Mouse (Mus musculus) macrophage (primary cell): ENCODE measurements around the gene Adcy5. TPM values are rescaled to one million over a fixed set of nuclear protein-coding genes. Genes with fewer than 3 reads are reported as not detected.

Experiments used
- H3K27ac ChIP-seq: fragments of 350-480 bp; formaldehyde crosslinking; 2 replicates; pipeline ENCODE4 v1.9.0; 2021
- H3K36me3 ChIP-seq: fragments of 350-480 bp; formaldehyde crosslinking; 2 replicates; pipeline ENCODE4 v1.9.0; 2021; ENCODE audit errors: inconsistent target
- H3K4me3 ChIP-seq: fragments of 350-480 bp; formaldehyde crosslinking; 2 replicates; pipeline ENCODE4 v1.9.0; 2021; ENCODE audit errors: inconsistent target
- H3K79me2 ChIP-seq: fragments of 350-480 bp; formaldehyde crosslinking; 2 replicates; pipeline ENCODE4 v1.9.0; 2021; ENCODE audit errors: inconsistent target
- WGBS: methylation state at CpG from one replicate; pipeline ENCODE4 v1.1.7; 2026; ENCODE audit warnings: inconsistent platforms; ENCODE audit not compliant: missing documents; 5-methylcytosine and 5-hydroxymethylcytosine counted together
- polyA plus RNA-seq: library from polyadenylated mRNA; stranded (reverse); fragments of 250-400 nt; gene quantifications from 3 replicates; pipeline ENCODE4 v1.2.4, GENCODE M21; 2018; ENCODE audit warnings: inconsistent platforms

Gene Adcy5
- polyA plus RNA-seq, 1 experiment from 2014 or later: 0.03 TPM

GRCm38 (mm10) chr16:35316856-35317264 lies 162.2 kb downstream of the Adcy5 start:
- Histone ChIP-seq H3K27ac (no peak overlapping the region), H3K79me2 (no peaks in the 10 kb centered on the region), H3K4me3 (no peak overlapping the region), H3K36me3 (no peaks in the 10 kb centered on the region)

GRCm38 (mm10) chr16:35317460-35317859 lies 162.8 kb downstream of the Adcy5 start:
- 79% methylated on average over 5 of the region's 5 CpGs for WGBS
- H3K4me3 ChIP-seq: no peak overlapping the region
- no peaks in the 10 kb centered on the region for H3K79me2 ChIP-seq

DNA sequence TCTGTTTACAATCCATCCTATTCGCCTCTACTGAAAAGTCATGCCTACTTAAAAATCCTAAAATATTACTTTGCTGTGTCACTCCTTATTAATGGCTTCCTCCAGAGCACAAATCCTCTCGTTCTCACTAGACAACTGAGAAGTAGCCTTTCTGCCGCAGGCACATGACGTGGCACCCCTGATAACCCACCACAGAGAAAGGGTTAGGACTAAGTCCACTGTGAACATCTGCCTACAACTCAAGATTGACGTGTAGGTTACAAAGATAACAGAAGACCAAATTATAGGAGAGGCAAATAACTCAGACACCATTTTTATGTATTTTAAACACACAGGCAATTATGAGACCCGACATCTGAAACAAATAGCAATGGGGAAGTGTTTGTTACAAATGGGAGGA lies 163.7 kb downstream of the Adcy5 start:
- WGBS: 87% methylated on average over 6 of the region's 6 CpGs
- no peaks in the 10 kb centered on the region for H3K36me3 ChIP-seq
- H3K4me3 ChIP-seq: no peak overlapping the region
- no peaks in the 10 kb centered on the region for H3K79me2 ChIP-seq
- H3K27ac ChIP-seq: no peak overlapping the region

More at GRCm38 (mm10) chr16:35317460-35317859, 162.8 kb downstream of the Adcy5 start:
- no peaks in the 10 kb centered on the region for H3K36me3 ChIP-seq
- no peak overlapping the region for H3K27ac ChIP-seq

DNA sequence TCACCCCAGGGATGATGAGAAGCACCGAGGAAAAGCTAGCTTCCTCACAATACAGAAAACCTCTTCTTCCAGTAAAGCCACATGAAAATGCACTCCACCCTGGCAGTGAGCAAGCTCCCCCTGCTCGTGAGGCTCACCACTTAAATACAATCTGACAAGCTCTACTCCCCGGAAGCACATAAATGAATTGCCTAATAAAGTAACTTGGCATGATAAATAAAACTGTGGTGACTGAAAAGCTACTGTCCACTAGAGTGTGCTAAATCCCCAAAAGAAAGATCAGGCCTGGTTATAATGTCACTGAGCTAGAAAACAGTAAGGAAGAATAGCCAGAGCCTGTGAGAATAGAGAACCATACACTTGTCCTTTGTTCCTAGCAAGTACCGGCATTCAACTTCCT lies 164.7 kb downstream of the Adcy5 start:
- Histone ChIP-seq H3K4me3 (no peak overlapping the region), H3K79me2 (no peaks in the 10 kb centered on the region), H3K36me3 (no peaks in the 10 kb centered on the region), H3K27ac (no peak overlapping the region)
- 53% methylated on average over 4 of the region's 4 CpGs for WGBS

DNA sequence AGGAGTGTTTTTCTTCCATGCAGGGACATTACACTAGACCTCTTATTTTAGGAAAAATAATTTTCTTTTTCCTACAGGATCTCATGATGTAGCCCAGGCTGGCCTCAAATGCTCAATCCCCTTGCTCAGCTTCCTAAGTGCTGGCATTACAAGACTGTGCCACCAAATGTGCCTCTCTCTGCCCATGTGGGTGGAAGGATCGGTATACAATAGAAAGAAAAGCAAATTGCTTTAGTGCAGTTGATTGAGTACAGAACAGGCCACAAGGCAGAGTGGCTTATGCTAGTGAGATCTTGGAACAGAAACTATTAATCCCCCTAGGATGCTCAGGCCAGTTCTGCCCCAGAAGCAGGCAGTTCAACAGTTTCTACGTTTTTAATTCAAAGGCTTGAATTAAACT lies 165.1 kb downstream of the Adcy5 start:
- H3K4me3 ChIP-seq: no peak overlapping the region
- no peaks in the 10 kb centered on the region for H3K79me2 ChIP-seq
- H3K27ac ChIP-seq: no peak overlapping the region
- H3K36me3 ChIP-seq: no peaks in the 10 kb centered on the region
- 90% methylated on average over 2 of the region's 2 CpGs for WGBS

DNA sequence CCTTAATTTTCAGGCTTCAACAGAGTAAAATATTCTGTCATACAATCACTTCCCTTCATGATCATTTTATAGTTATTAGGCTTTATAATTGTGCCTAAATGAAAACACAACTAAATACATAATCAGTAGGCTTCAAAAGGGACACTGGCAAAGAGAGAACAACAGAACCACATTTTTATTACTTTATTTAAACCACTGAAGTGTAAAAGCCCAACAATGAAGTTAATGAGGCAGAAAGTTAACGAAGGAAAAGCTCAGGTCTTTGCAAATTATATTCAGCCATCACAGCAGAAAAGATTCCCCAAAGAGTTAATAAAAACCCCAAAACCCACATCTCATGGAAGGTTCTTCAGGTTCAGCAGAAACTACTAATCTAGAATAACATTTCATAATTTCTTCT lies 175.8 kb downstream of the Adcy5 start:
- Histone ChIP-seq H3K27ac (no peak overlapping the region), H3K36me3 (no peaks in the 10 kb centered on the region), H3K79me2 (no peaks in the 10 kb centered on the region), H3K4me3 (no peak overlapping the region)
- WGBS: 93% methylated on average over 1 of the region's 1 CpGs

Other genes starting within 250 kb of the Adcy5 start
- gene Hacd2, start 132.4 kb upstream of the Adcy5 start, polyA plus RNA-seq: 10.6 to 17.8 TPM (median 14.4 TPM) in 3 replicates
- gene Sec22a, start 209.0 kb downstream of the Adcy5 start, polyA plus RNA-seq: 7.5 to 12.8 TPM (median 12.2 TPM) in 3 replicates